Mouse (Mus musculus) central nervous system, embryonic 18 days (tissue): ENCODE data around the gene Cep57. TPM values are rescaled to one million over a fixed set of nuclear protein-coding genes. Genes with fewer than 3 reads are reported as not detected.

ENCODE experiments used
- polyA plus RNA-seq: library from polyadenylated mRNA; depleted of rRNA; stranded (reverse); fragments of >200 nt; gene quantifications from 2 replicates; pipeline ENCODE4 v1.2.3, GENCODE M21; 2012; rRNA removed

Gene Cep57
- 35.1 and 37.4 TPM in 2 replicates for polyA plus RNA-seq

DNA sequence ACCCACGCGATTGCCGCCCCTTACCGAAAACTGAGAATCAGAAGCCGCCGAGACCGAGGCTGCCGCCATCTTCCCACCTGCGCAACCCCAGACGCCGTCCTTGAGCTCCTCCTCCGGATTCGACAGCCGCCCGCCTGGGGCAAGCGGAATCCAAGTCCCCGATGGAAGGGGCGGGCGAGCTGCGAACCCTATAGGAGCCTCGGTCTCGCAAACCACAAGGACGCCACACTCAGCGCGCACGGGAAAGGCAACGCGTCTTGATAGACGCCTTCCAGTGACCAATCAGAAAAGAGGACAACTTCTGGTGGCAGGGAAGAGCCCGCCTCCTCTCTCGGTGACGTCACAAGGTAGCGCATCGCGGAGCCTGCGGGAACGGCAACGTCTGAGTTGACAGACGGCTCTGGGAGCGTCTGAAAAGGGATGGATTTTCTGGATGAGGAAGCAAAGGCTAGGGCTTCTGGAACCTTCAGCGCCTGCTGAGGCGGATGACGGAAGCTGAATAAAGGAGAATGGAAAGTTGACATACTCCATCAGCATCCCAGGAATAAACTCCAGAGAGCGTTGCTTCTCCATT, at the start of gene Cep57:
Gene Cep57, minus strand, starts transcription at position 276 of the 574 bp plus-strand sequence.

DNA sequence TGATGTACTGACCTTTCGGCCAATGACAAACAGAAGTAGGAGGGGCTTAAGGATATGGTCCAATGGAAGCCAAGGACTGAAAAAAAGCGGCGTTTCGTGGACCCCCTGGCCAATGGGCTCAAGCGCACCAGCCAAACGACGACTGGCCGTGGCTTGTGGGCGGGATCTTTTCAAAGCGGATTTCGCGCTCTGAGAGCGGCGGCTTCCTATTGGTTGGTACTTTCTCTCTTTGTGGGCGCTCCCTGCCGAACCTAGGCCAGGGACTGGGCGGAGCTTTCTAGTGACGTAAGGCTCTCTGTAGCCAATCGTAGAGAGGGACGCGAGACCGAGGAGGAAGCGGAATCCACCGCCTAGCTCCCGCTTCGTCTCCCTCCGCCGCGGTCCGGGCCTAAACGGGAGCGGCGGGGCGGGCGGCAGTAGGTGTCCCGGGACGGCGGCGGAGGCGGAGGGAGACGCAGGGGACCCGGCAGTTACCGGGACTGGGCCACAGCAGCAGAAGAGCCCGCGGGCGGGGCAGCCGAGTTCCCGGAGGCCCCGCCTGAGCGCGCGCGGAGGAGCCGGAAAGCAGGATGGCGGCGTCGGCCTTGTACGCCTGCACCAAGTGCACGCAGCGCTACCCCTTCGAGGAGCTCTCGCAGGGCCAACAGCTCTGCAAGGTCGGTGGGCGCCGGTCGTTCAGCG, 639 bp upstream of the Cep57 start, which contains the start of gene Fam76b:
Gene Fam76b, plus strand, starts transcription at position 311 of the 681 bp plus-strand sequence.

Other genes starting within 250 kb of the Cep57 start
- 21.6 and 22.0 TPM in 2 replicates for gene Mtmr2, start 78.7 kb downstream of the Cep57 start, polyA plus RNA-seq
- 36.4 and 37.8 TPM in 2 replicates for gene Fam76b, start 609 bp upstream of the Cep57 start, polyA plus RNA-seq